Mouse (Mus musculus) forebrain, embryonic 12.5 days (tissue): ENCODE data around the gene Ece1. TPM values are rescaled to one million over a fixed set of nuclear protein-coding genes. Genes with fewer than 3 reads are reported as not detected.
A peak's percentile ranks its signal among the peaks of the same experiment; 100 is the strongest.

Experiments
- ATAC-seq: fragments of 200-750 bp; cut with Nextera tagmentation; 2 replicates; pipeline ENCODE4 v1.8.0; 2017; ENCODE audit warnings: moderate TSS enrichment; ENCODE audit not compliant: low FRiP score
- H3K27ac ChIP-seq: fragments of 300-500 bp; sonication (generic); 2 replicates; pipeline ENCODE4 v1.5.1; 2016; ENCODE audit warnings: mild to moderate bottlenecking
- H3K27me3 ChIP-seq: fragments of 300-500 bp; sonication (generic); 2 replicates; pipeline ENCODE4 v1.6.1; 2016; ENCODE audit warnings: mild to moderate bottlenecking
- H3K36me3 ChIP-seq: fragments of 300-500 bp; sonication (generic); replicated peaks from 2 replicates; pipeline ENCODE4 v1.6.1; 2016; ENCODE audit warnings: mild to moderate bottlenecking
- H3K4me1 ChIP-seq: fragments of 300-500 bp; sonication (generic); 2 replicates; pipeline ENCODE4 v1.6.1; 2016
- H3K4me2 ChIP-seq: fragments of 300-500 bp; sonication (generic); 2 replicates; pipeline ENCODE4 v1.6.1; 2016; ENCODE audit warnings: mild to moderate bottlenecking, moderate library complexity
- H3K4me3 ChIP-seq: fragments of 300-500 bp; sonication (generic); replicated peaks from 2 replicates; pipeline ENCODE4 v1.5.1; 2016; ENCODE audit warnings: mild to moderate bottlenecking
- H3K9ac ChIP-seq: fragments of 300-500 bp; sonication (generic); 2 replicates; pipeline ENCODE4 v1.6.1; 2016; ENCODE audit warnings: mild to moderate bottlenecking
- H3K9me3 ChIP-seq: fragments of 300-500 bp; sonication (generic); 2 replicates; pipeline ENCODE4 v1.6.1; 2016
- WGBS: fragments of 180-500 bp; shearing (Covaris S2); methylation state at CpG from one replicate; pipeline ENCODE4 v1.1.7; 2016; 5-methylcytosine and 5-hydroxymethylcytosine counted together
- polyA plus RNA-seq: library from polyadenylated mRNA; unstranded; fragments of >200 nt; fragmentation: Nextera tagmentation; extraction: Ambion mirVana; gene quantifications from 2 replicates; pipeline ENCODE4 v1.2.1, GENCODE M21; 2016

The Ece1 gene
- polyA plus RNA-seq, 1 experiment from 2014 or later = 18.3 TPM

- Histone ChIP-seq H3K27ac (no peak overlapping the region), H3K4me3 (no peak overlapping the region), H3K36me3 (peaks cover 44% of the 10 kb centered on the region), H3K9ac (no peak overlapping the region), H3K4me1 (peaks cover 18% of the 10 kb centered on the region), H3K9me3 (0 out of 2 replicates have a peak, but pooled peaks cover 6% of the 10 kb centered on the region), H3K27me3 (peaks cover 40% of the 10 kb centered on the region), H3K4me2 (no peak overlapping the region)
- no peak for ATAC-seq
- 97% methylated on average over 4 of the region's 4 CpGs for WGBS
Measured at GRCm38 (mm10) chr4:137936134-137936533, 74.1 kb downstream of the Ece1 start.

- Histone ChIP-seq H3K36me3 (peaks cover 37% of the 10 kb centered on the region), H3K9ac (no peak overlapping the region), H3K4me1 (peaks cover 20% of the 10 kb centered on the region), H3K27me3 (peaks cover 21% of the 10 kb centered on the region), H3K9me3 (no peaks in the 10 kb centered on the region), H3K4me2 (no peak overlapping the region), H3K27ac (peak overlapping the region; percentile 53), H3K4me3 (no peak overlapping the region)
- no peak for ATAC-seq
- 82% methylated on average over 10 of the region's 10 CpGs for WGBS
Measured at GRCm38 (mm10) chr4:137940061-137940460, 78.0 kb downstream of the Ece1 start.

DNA sequence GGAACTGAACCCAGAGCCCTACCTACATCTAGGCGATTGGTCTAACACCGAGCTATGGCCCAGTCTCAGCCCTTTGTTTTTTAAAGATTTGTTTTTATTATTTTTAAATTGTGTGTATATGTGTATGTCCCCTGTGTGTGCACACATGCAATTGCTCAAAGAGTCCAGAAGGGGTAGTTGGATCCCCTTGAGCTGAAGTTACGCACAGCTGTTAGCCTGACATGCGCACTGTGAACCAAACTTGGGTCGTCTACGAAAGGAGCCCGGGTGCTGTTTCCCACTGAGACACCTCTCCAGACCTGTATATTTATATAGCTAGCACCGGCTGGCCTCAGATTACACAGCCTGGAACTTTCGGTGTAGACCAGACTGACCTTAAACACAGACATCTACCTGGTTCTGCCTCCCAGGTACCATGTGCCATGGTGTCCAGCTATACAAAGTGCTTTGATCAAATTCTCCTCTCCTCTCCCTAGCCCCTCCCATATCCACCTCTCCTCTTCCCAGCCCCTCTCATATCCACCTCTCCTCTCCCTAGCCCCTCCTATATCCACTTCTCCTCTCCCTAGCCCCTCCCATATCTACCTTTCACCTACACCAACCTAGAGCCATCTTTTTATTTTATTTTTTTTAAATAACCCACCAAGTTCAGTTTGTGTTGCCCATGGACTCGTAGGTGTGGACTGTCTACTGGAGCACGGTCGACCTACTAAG is 79.3 kb downstream of the Ece1 start:
- H3K9me3 ChIP-seq = no peaks in the 10 kb centered on the region
- no peak overlapping the region for H3K9ac ChIP-seq
- peaks cover 20% of the 10 kb centered on the region for H3K4me1 ChIP-seq
- no peak overlapping the region for H3K4me2 ChIP-seq
- H3K27ac ChIP-seq = no peak overlapping the region
- H3K4me3 ChIP-seq = no peak overlapping the region
- peaks cover 14% of the 10 kb centered on the region; the same call in 1 of the 2 replicates for H3K27me3 ChIP-seq
- ATAC-seq = no peak
- peaks cover 39% of the 10 kb centered on the region for H3K36me3 ChIP-seq
- WGBS = 91% methylated on average over 12 of the region's 12 CpGs

GRCm38 (mm10) chr4:137941871-137942781 is 80.1 kb downstream of the Ece1 start:
- ATAC-seq = no peak
- Histone ChIP-seq H3K4me2 (no peak overlapping the region), H3K27ac (0 out of 2 replicates have a peak overlapping the region, but pooled peaks have one; percentile 25), H3K9ac (no peak overlapping the region), H3K4me1 (peaks cover 20% of the 10 kb centered on the region), H3K9me3 (no peaks in the 10 kb centered on the region), H3K27me3 (peaks cover 9% of the 10 kb centered on the region; the same call in 1 of the 2 replicates), H3K36me3 (peaks cover 31% of the 10 kb centered on the region), H3K4me3 (no peak overlapping the region)
- 64% methylated on average over 17 of the region's 17 CpGs for WGBS

- Histone ChIP-seq H3K27me3 (0 out of 2 replicates have a peak, but pooled peaks cover 2% of the 10 kb centered on the region), H3K9ac (no peak overlapping the region), H3K9me3 (no peaks in the 10 kb centered on the region), H3K4me2 (no peak overlapping the region), H3K4me3 (no peak overlapping the region), H3K4me1 (peaks cover 20% of the 10 kb centered on the region), H3K36me3 (peaks cover 23% of the 10 kb centered on the region), H3K27ac (0 out of 2 replicates have a peak overlapping the region, but pooled peaks have one; percentile 25)
- ATAC-seq = no peak
- 33% methylated on average over 9 of the region's 9 CpGs for WGBS
Measured at GRCm38 (mm10) chr4:137942782-137943486, 80.9 kb downstream of the Ece1 start.

- Histone ChIP-seq H3K4me1 (peaks cover 20% of the 10 kb centered on the region), H3K27ac (no peak overlapping the region), H3K9ac (no peak overlapping the region), H3K4me2 (no peak overlapping the region), H3K27me3 (no peaks in the 10 kb centered on the region), H3K4me3 (no peak overlapping the region), H3K36me3 (peaks cover 19% of the 10 kb centered on the region), H3K9me3 (no peaks in the 10 kb centered on the region)
- WGBS = 88% methylated on average over 10 of the region's 10 CpGs
- no peak for ATAC-seq
Measured at GRCm38 (mm10) chr4:137943540-137943939, 81.5 kb downstream of the Ece1 start.

DNA sequence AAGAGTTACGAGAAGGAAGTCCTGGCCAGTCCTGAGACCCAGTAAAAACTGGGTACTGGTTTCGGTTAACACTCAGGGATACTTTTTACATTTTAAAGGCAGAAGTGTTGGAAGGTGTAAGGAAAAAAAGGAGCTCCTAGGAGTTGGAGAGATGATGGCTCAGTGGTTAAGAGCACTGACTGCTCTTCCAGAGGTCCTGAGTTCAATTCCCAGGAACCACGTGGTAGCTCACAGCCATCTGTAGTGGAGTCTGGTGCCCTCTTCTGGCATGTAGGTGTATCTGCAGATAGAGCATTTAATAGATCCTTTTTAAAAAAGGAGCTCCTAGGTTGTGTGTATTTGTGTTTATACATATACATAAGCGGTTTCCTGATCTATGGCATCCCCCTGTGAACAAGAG is 83.3 kb downstream of the Ece1 start:
- Histone ChIP-seq H3K4me1 (peaks cover 17% of the 10 kb centered on the region), H3K9me3 (no peaks in the 10 kb centered on the region), H3K4me2 (no peak overlapping the region), H3K9ac (no peak overlapping the region), H3K4me3 (no peak overlapping the region), H3K27ac (no peak overlapping the region), H3K36me3 (peaks cover 24% of the 10 kb centered on the region), H3K27me3 (no peaks in the 10 kb centered on the region)
- ATAC-seq = no peak
- WGBS = 72% methylated on average over 4 of the region's 4 CpGs

DNA sequence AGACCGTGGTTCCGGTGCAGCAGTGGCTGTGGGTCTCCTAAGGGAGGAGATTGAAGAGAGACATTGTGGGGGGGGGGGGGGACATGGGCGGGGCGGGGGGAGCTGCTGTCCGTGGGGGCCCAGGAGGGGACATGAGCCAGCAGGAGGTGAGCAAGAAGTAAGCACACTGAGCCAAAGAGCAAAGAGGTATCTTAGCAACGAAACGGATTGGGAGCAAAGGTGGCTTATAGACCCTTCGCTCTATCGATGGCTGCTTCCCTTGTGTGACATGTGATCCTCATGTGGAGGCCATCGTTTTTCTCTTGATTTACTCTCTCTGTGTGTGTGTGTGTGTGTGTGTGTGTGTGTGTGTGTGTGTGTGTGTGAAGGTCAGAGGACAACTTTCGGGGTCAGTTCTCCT is 84.4 kb downstream of the Ece1 start:
- Histone ChIP-seq H3K4me3 (no peak overlapping the region), H3K27me3 (no peaks in the 10 kb centered on the region), H3K4me1 (peaks cover 17% of the 10 kb centered on the region), H3K36me3 (peaks cover 29% of the 10 kb centered on the region), H3K9me3 (no peaks in the 10 kb centered on the region), H3K4me2 (no peak overlapping the region), H3K27ac (no peak overlapping the region), H3K9ac (no peak overlapping the region)
- no peak for ATAC-seq
- 85% methylated on average over 8 of the region's 11 CpGs for WGBS

DNA sequence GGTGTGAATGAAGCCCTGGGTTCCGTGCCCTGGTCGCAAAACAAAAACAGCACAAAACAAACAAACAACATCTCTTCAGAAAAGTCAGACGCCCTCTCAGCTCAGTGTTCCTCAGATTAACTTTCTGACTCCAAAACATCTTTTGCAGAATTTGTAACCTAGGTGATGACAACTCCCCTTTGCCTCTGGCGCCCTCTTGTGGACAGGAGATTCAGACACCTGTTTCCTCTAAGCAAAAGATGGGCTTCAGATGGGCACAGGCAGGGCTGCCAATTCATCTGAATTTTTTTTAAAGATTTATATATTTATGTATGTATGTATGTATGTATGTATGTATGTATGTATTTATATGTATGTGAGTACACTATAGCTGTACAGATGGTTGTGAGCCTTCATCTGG is 90.8 kb downstream of the Ece1 start:
- H3K4me2 ChIP-seq = no peak overlapping the region
- no peaks in the 10 kb centered on the region for H3K27me3 ChIP-seq
- 35% methylated on average over 4 of the region's 4 CpGs for WGBS
- no peaks in the 10 kb centered on the region for H3K4me1 ChIP-seq
- no peak overlapping the region for H3K27ac ChIP-seq
- no peak for ATAC-seq
- H3K4me3 ChIP-seq = no peak overlapping the region
- H3K9me3 ChIP-seq = no peaks in the 10 kb centered on the region
- H3K36me3 ChIP-seq = peaks cover 25% of the 10 kb centered on the region
- H3K9ac ChIP-seq = no peak overlapping the region

DNA sequence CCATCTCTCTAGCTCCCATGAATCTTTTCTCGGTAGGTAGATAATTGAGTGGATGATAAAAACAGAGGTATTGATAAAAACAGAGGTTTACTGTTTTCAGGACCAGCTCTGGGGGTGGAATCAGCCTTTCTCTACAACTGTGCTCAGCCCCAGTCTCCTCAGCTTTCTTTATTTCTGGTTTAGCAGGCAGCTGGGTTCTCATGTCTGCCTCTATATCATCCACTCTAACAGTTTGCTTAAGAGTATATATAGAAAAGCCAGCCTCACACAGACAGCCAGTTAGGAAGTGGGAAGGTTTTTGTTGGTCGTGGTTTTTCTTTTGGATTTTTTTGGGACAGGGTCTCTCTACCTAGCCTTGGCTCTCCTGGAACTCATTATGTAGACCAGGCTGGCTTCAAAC is 92.1 kb downstream of the Ece1 start:
- H3K4me1 ChIP-seq = no peaks in the 10 kb centered on the region
- no peak for ATAC-seq
- peaks cover 32% of the 10 kb centered on the region for H3K36me3 ChIP-seq
- WGBS = 90% methylated on average over 2 of the region's 2 CpGs
- H3K4me2 ChIP-seq = no peak overlapping the region
- peaks cover 1% of the 10 kb centered on the region; the same call in 1 of the 2 replicates for H3K9me3 ChIP-seq
- H3K27ac ChIP-seq = no peak overlapping the region
- no peaks in the 10 kb centered on the region for H3K27me3 ChIP-seq
- H3K4me3 ChIP-seq = no peak overlapping the region
- H3K9ac ChIP-seq = no peak overlapping the region

- H3K4me3 ChIP-seq = no peak overlapping the region
- H3K4me1 ChIP-seq = no peaks in the 10 kb centered on the region
- H3K4me2 ChIP-seq = no peak overlapping the region
- no peaks in the 10 kb centered on the region for H3K27me3 ChIP-seq
- peaks cover 33% of the 10 kb centered on the region for H3K36me3 ChIP-seq
- H3K9me3 ChIP-seq = peaks cover 8% of the 10 kb centered on the region; the same call in 1 of the 2 replicates
- ATAC-seq = no peak
- no peak overlapping the region for H3K9ac ChIP-seq
- WGBS = 84% methylated on average over 8 of the region's 8 CpGs
- H3K27ac ChIP-seq = no peak overlapping the region
Measured at GRCm38 (mm10) chr4:137954926-137955396, 92.9 kb downstream of the Ece1 start.

DNA sequence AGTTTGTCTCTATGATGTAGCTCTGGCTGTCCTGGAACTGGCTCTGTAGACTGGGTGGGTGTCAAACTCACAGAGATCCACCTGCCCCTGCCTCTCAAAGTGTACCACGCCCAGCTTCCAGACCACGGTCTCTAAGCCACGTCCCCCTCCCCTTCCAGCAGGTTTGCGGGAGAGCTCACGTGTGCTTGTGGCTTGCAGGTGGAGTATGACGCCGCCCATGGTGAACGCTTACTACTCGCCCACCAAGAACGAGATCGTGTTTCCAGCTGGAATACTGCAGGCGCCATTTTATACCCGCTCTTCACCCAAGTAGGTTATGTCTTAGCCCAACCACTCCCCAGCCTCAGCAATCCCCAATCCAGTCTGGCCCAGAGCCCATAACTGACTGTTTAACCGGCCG is 94.2 kb downstream of the Ece1 start:
- H3K4me1 ChIP-seq = no peaks in the 10 kb centered on the region
- H3K27ac ChIP-seq = no peak overlapping the region
- no peak overlapping the region for H3K9ac ChIP-seq
- H3K4me2 ChIP-seq = no peak overlapping the region
- H3K36me3 ChIP-seq = peaks cover 31% of the 10 kb centered on the region
- no peak for ATAC-seq
- 96% methylated on average over 15 of the region's 15 CpGs for WGBS
- no peak overlapping the region for H3K4me3 ChIP-seq
- H3K27me3 ChIP-seq = no peaks in the 10 kb centered on the region
- peaks cover 8% of the 10 kb centered on the region; the same call in 1 of the 2 replicates for H3K9me3 ChIP-seq
